Mouse (Mus musculus) hindbrain, embryonic 13.5 days (tissue): Measurements from ENCODE around the gene Defb42. TPM values are rescaled to one million over a fixed set of nuclear protein-coding genes. Genes with fewer than 3 reads are reported as not detected.
A peak's percentile ranks its signal among the peaks of the same experiment; 100 is the strongest.

Source experiments
- ATAC-seq: fragments of 200-750 bp; cut with Nextera tagmentation; 2 replicates; pipeline ENCODE4 v1.8.0; 2017; ENCODE audit warnings: moderate TSS enrichment; ENCODE audit not compliant: low FRiP score
- H3K27ac ChIP-seq: fragments of 300-500 bp; sonication (generic); 2 replicates; pipeline ENCODE4 v1.5.1; 2015; ENCODE audit warnings: inconsistent platforms, mild to moderate bottlenecking, moderate library complexity
- H3K27me3 ChIP-seq: fragments of 300-500 bp; sonication (generic); 2 replicates; pipeline ENCODE4 v1.6.1; 2015; ENCODE audit warnings: mild to moderate bottlenecking, inconsistent platforms
- H3K36me3 ChIP-seq: fragments of 300-500 bp; sonication (generic); 2 replicates; pipeline ENCODE4 v1.6.1; 2015; ENCODE audit warnings: mild to moderate bottlenecking, inconsistent platforms
- H3K4me1 ChIP-seq: fragments of 300-500 bp; sonication (generic); replicated peaks from 2 replicates; pipeline ENCODE4 v1.6.1; 2015; ENCODE audit warnings: inconsistent platforms
- H3K4me2 ChIP-seq: fragments of 300-500 bp; sonication (generic); 2 replicates; pipeline ENCODE4 v1.6.1; 2015; ENCODE audit warnings: inconsistent platforms, mild to moderate bottlenecking, moderate library complexity
- H3K4me3 ChIP-seq: fragments of 300-500 bp; sonication (generic); 2 replicates; pipeline ENCODE4 v1.5.1; 2015; ENCODE audit warnings: mild to moderate bottlenecking, inconsistent platforms
- H3K9ac ChIP-seq: fragments of 300-500 bp; sonication (generic); 2 replicates; pipeline ENCODE4 v1.6.1; 2015; ENCODE audit warnings: mild to moderate bottlenecking, inconsistent platforms
- H3K9me3 ChIP-seq: fragments of 300-500 bp; sonication (generic); 2 replicates; pipeline ENCODE4 v1.6.1; 2016; ENCODE audit warnings: inconsistent platforms
- WGBS: fragments of 180-500 bp; shearing (Covaris S2); methylation state at CpG from one replicate; pipeline ENCODE4 v1.1.7; 2015; 5-methylcytosine and 5-hydroxymethylcytosine counted together
- polyA plus RNA-seq: library from polyadenylated mRNA; unstranded; fragments of >200 nt; fragmentation: Nextera tagmentation; extraction: Ambion mirVana; gene quantifications from 2 replicates; pipeline ENCODE4 v1.2.1, GENCODE M21; 2015

Gene Defb42
- polyA plus RNA-seq = 0.29 TPM in 1 of 2 replicates, not detected in the other

- Histone ChIP-seq H3K9ac (no peak within 1 kb of the TSS), H3K36me3 (no peaks in the 10 kb centered on the region), H3K9me3 (no peaks in the 10 kb centered on the region), H3K4me1 (no peaks in the 10 kb centered on the region), H3K27ac (no peak within 1 kb of the TSS), H3K4me3 (no peak within 1 kb of the TSS), H3K4me2 (no peak within 1 kb of the TSS), H3K27me3 (no peaks in the 10 kb centered on the region)
- 82% methylated on average over 3 of the region's 3 CpGs for WGBS
- ATAC-seq = no peak
Observed at GRCm38 (mm10) chr14:63046691-63047090, at the start of gene Defb42. TSS of gene Defb42 (plus strand) at chr14:63046991.

GRCm38 (mm10) chr14:62997777-62998176, 49.0 kb upstream of the Defb42 start, which contains the start of gene Defb47:
TSS of gene Defb47 (plus strand) at chr14:62998077.
- Histone ChIP-seq H3K36me3 (no peaks in the 10 kb centered on the region), H3K4me1 (no peaks in the 10 kb centered on the region), H3K4me3 (no peak within 1 kb of the TSS), H3K27ac (no peak within 1 kb of the TSS), H3K9ac (no peak within 1 kb of the TSS), H3K4me2 (no peak within 1 kb of the TSS), H3K27me3 (no peaks in the 10 kb centered on the region), H3K9me3 (no peaks in the 10 kb centered on the region)
- ATAC-seq = no peak
- 86% methylated on average over 8 of the region's 8 CpGs for WGBS

GRCm38 (mm10) chr14:62998977-62999376, 47.8 kb upstream of the Defb42 start:
- H3K4me3 ChIP-seq = no peak overlapping the region
- H3K4me1 ChIP-seq = no peaks in the 10 kb centered on the region
- 97% methylated on average over 4 of the region's 4 CpGs for WGBS
- no peak overlapping the region for H3K9ac ChIP-seq
- ATAC-seq = no peak
- no peaks in the 10 kb centered on the region for H3K36me3 ChIP-seq
- no peak overlapping the region for H3K27ac ChIP-seq
- no peak overlapping the region for H3K4me2 ChIP-seq
- no peaks in the 10 kb centered on the region for H3K27me3 ChIP-seq
- no peaks in the 10 kb centered on the region for H3K9me3 ChIP-seq

- Histone ChIP-seq H3K36me3 (no peaks in the 10 kb centered on the region), H3K4me2 (no peak overlapping the region), H3K27ac (no peak overlapping the region), H3K9me3 (no peaks in the 10 kb centered on the region), H3K9ac (no peak overlapping the region), H3K4me3 (no peak overlapping the region), H3K4me1 (no peaks in the 10 kb centered on the region), H3K27me3 (no peaks in the 10 kb centered on the region)
- 76% methylated on average over 2 of the region's 2 CpGs for WGBS
- ATAC-seq = no peak
Observed at GRCm38 (mm10) chr14:63002588-63002987, 44.2 kb upstream of the Defb42 start.

- Histone ChIP-seq H3K9me3 (no peaks in the 10 kb centered on the region), H3K27ac (no peak within 1 kb of the TSS), H3K4me3 (no peak within 1 kb of the TSS), H3K9ac (no peak within 1 kb of the TSS), H3K27me3 (no peaks in the 10 kb centered on the region), H3K4me2 (no peak within 1 kb of the TSS), H3K36me3 (no peaks in the 10 kb centered on the region), H3K4me1 (no peaks in the 10 kb centered on the region)
- no peak for ATAC-seq
- WGBS = 97% methylated on average over 5 of the region's 5 CpGs
Observed at GRCm38 (mm10) chr14:63011471-63011870, 35.3 kb upstream of the Defb42 start, which contains the start of gene Defb43. TSS of gene Defb43 (plus strand) at chr14:63011771.

GRCm38 (mm10) chr14:63013082-63013481, 33.7 kb upstream of the Defb42 start:
- Histone ChIP-seq H3K9ac (no peak overlapping the region), H3K36me3 (no peaks in the 10 kb centered on the region), H3K27ac (no peak overlapping the region), H3K9me3 (no peaks in the 10 kb centered on the region), H3K27me3 (no peaks in the 10 kb centered on the region), H3K4me1 (no peaks in the 10 kb centered on the region), H3K4me3 (no peak overlapping the region), H3K4me2 (no peak overlapping the region)
- 87% methylated on average over 4 of the region's 4 CpGs for WGBS
- ATAC-seq = no peak

- no peaks in the 10 kb centered on the region for H3K27me3 ChIP-seq
- H3K4me3 ChIP-seq = no peak overlapping the region
- ATAC-seq = no peak
- H3K9ac ChIP-seq = no peak overlapping the region
- H3K9me3 ChIP-seq = no peaks in the 10 kb centered on the region
- no peaks in the 10 kb centered on the region for H3K4me1 ChIP-seq
- WGBS = 85% methylated on average over 4 of the region's 4 CpGs
- no peaks in the 10 kb centered on the region for H3K36me3 ChIP-seq
- H3K27ac ChIP-seq = no peak overlapping the region
- no peak overlapping the region for H3K4me2 ChIP-seq
Observed at GRCm38 (mm10) chr14:63014667-63015066, 32.1 kb upstream of the Defb42 start.

- Histone ChIP-seq H3K4me1 (no peaks in the 10 kb centered on the region), H3K4me3 (no peak overlapping the region), H3K4me2 (no peak overlapping the region), H3K27me3 (no peaks in the 10 kb centered on the region), H3K27ac (no peak overlapping the region), H3K36me3 (no peaks in the 10 kb centered on the region), H3K9me3 (no peaks in the 10 kb centered on the region), H3K9ac (no peak overlapping the region)
- no peak for ATAC-seq
- 61% methylated on average over 6 of the region's 6 CpGs for WGBS
Observed at GRCm38 (mm10) chr14:63020524-63021156, 26.2 kb upstream of the Defb42 start.

GRCm38 (mm10) chr14:63049910-63050370, 3.1 kb downstream of the Defb42 start, which contains the start of gene Defb30:
TSS of gene Defb30 (minus strand) at chr14:63049960.
- 58% methylated on average over 11 of the region's 14 CpGs for WGBS
- Histone ChIP-seq H3K4me1 (0 out of 2 replicates have a peak, but pooled peaks cover 4% of the 10 kb centered on the region), H3K4me3 (no peak within 1 kb of the TSS), H3K36me3 (no peaks in the 10 kb centered on the region), H3K27ac (no peak within 1 kb of the TSS), H3K9me3 (no peaks in the 10 kb centered on the region), H3K4me2 (no peak within 1 kb of the TSS), H3K9ac (no peak within 1 kb of the TSS), H3K27me3 (no peaks in the 10 kb centered on the region)
- ATAC-seq = no peak

GRCm38 (mm10) chr14:63050769-63051168, 4.0 kb downstream of the Defb42 start:
- no peak overlapping the region for H3K4me3 ChIP-seq
- H3K9me3 ChIP-seq = no peaks in the 10 kb centered on the region
- no peak for ATAC-seq
- H3K9ac ChIP-seq = no peak overlapping the region
- H3K27ac ChIP-seq = no peak overlapping the region
- H3K4me1 ChIP-seq = 0 out of 2 replicates have a peak, but pooled peaks cover 4% of the 10 kb centered on the region
- no peaks in the 10 kb centered on the region for H3K36me3 ChIP-seq
- no peak overlapping the region for H3K4me2 ChIP-seq
- H3K27me3 ChIP-seq = no peaks in the 10 kb centered on the region
- 36% methylated on average over 5 of the region's 5 CpGs for WGBS

GRCm38 (mm10) chr14:63054729-63055128, 7.9 kb downstream of the Defb42 start:
- Histone ChIP-seq H3K4me1 (0 out of 2 replicates have a peak, but pooled peaks cover 4% of the 10 kb centered on the region), H3K9me3 (no peaks in the 10 kb centered on the region), H3K27me3 (no peaks in the 10 kb centered on the region), H3K9ac (no peak overlapping the region), H3K36me3 (no peaks in the 10 kb centered on the region), H3K4me3 (no peak overlapping the region), H3K27ac (no peak overlapping the region), H3K4me2 (no peak overlapping the region)
- peak; percentile 57; the same call in 1 of the 2 replicates for ATAC-seq
- 43% methylated on average over 6 of the region's 6 CpGs for WGBS

- no peak for ATAC-seq
- Histone ChIP-seq H3K27me3 (0 out of 2 replicates have a peak, but pooled peaks cover 1% of the 10 kb centered on the region), H3K36me3 (no peaks in the 10 kb centered on the region), H3K4me1 (no peaks in the 10 kb centered on the region), H3K9me3 (no peaks in the 10 kb centered on the region), H3K27ac (no peak overlapping the region), H3K4me2 (no peak overlapping the region), H3K9ac (no peak overlapping the region), H3K4me3 (no peak overlapping the region)
- 89% methylated on average over 10 of the region's 10 CpGs for WGBS
Observed at GRCm38 (mm10) chr14:63060361-63060760, 13.6 kb downstream of the Defb42 start.

- Histone ChIP-seq H3K27me3 (peaks cover 6% of the 10 kb centered on the region; the same call in 1 of the 2 replicates), H3K4me3 (no peak overlapping the region), H3K9me3 (no peaks in the 10 kb centered on the region), H3K4me1 (0 out of 2 replicates have a peak, but pooled peaks cover 3% of the 10 kb centered on the region), H3K36me3 (no peaks in the 10 kb centered on the region), H3K4me2 (no peak overlapping the region), H3K27ac (no peak overlapping the region), H3K9ac (no peak overlapping the region)
- no peak for ATAC-seq
- 96% methylated on average over 2 of the region's 2 CpGs for WGBS
Observed at GRCm38 (mm10) chr14:63062184-63062583, 15.4 kb downstream of the Defb42 start.
